Mouse (Mus musculus) cerebellum, adult 18-20 months (tissue): ENCODE measurements around the gene Angpt4.
A peak's percentile ranks its signal among the peaks of the same experiment; 100 is the strongest.

Experiments used
- DNase-seq, 2 experiments: peaks; one replicate each; pipeline ENCODE4 v3.0.0; 2021

Angpt4 gene

GRCm38 (mm10) chr2:151910919-151911500, at the start of gene Angpt4:
Gene Angpt4 (plus strand): TSS chr2:151911210.
- no peak for DNase-seq

DNA sequence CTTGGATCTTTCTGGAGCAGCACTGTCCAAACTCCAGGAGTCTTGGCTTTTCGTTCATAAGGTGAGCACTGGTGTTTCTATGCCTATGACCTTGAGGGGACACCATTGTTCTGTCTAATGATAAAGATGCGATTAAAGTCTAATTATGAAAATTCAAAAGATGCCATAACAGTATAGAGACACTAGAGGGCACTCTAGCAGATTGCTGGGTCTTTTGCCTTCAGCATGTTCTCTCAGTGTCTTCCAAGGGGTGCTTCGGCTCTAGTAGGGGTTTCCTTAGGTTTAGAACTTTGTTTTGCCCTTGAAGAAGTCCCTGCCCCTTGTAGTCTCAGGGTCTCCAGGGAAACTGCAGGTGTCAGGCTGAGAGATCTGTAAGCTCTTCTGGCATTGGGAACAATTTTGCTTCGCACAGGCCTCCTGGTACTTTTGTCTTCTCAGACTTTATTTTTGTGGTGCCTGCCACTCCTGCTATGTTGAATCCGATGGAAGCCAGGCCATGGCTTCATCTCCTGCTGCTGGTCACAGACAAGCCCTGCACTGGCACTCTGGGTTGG, 48.7 kb upstream of the Angpt4 start:
- no peak for DNase-seq

- DNase-seq, result no peak
Measured at GRCm38 (mm10) chr2:151864941-151865340, 46.1 kb upstream of the Angpt4 start.

GRCm38 (mm10) chr2:151866487-151866886, 44.5 kb upstream of the Angpt4 start:
- DNase-seq, result peak; percentile 43 to 48

DNA sequence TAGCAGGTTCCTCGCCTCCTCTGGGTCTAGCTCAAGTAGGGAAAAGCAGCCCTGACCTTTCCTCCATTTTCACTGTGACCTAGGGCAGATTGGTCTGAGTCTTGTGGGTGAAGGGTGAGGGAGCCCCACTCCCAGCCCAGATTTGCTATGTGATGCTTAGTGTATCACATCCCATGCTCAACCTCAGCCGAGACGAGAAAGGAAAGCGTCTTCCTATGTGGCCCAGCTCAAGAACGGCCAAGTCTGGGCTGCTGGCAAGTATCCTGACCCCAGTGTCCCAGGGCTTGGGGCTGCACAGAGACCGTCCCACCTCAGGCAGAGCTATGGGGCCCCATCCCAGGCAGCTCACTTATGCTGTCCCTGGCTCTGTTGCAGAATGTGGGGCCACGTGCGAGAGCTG, 42.8 kb upstream of the Angpt4 start:
- DNase-seq, result no peak

GRCm38 (mm10) chr2:151874551-151874950, 36.5 kb upstream of the Angpt4 start:
- peak; percentile 11 to 14 for DNase-seq

DNA sequence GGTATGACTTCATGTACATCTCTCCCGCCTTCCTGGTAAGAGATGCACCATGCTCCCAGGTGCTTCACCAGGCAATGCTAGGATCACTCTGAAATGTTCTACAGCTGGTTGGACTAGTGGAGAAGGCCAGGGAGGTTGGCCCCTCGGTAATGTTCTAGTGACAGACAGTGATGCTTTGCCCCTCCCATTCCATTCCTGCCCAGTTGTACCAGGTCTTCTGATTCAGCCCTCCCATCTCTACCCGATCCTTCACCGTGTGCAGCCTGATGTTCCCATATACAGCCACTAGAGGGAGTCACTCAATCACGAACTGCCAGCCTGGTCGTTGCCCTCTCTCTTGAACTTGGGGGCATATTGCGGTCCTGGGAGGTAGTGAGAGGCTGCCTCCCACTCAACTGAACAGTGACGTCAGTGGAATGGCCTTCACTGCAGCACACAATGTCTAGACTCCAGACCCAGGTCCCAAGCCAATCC, 35.0 kb upstream of the Angpt4 start:
- peak; percentile 42 to 59 for DNase-seq

GRCm38 (mm10) chr2:151878645-151879044, 32.4 kb upstream of the Angpt4 start:
- no peak for DNase-seq

DNA sequence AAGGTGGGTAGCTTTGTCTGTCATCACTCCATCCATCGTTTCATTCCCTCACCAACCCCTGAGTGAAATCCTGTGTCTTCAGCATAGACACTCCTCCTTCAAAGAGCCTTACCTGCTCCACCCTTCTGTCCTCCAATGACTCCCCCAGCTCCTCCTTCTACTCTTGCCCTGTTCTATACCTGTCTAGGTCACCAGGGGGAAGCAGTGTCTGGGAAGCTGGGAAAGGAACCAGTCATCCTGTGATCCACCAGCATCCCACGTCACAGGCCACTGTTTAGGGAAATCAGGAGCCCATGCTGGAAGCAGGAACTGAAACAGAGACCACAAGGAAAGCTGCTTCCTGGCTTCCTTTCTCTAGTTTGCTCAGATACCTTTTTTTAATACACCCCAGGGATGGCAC, 31.2 kb upstream of the Angpt4 start:
- DNase-seq, result no peak

DNA sequence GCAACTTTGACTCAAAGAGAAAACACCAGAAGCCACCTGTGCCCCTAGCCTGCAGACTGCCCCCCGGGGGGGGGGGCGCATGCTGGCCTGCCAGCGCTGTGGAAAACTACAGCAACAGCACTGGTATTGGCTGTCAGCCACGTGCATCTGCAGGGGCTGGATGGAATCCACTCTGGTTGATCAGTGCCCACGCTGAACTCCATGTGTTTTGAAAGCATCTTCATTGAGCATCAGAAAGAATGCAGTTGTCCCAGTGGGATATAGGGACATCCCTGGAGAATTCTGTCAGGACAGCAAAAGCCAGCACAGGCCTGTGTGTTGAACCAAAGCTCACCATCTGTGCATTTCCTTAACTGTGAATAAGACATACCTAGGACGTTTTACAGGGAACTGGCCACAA, 20.0 kb upstream of the Angpt4 start:
- no peak for DNase-seq

DNA sequence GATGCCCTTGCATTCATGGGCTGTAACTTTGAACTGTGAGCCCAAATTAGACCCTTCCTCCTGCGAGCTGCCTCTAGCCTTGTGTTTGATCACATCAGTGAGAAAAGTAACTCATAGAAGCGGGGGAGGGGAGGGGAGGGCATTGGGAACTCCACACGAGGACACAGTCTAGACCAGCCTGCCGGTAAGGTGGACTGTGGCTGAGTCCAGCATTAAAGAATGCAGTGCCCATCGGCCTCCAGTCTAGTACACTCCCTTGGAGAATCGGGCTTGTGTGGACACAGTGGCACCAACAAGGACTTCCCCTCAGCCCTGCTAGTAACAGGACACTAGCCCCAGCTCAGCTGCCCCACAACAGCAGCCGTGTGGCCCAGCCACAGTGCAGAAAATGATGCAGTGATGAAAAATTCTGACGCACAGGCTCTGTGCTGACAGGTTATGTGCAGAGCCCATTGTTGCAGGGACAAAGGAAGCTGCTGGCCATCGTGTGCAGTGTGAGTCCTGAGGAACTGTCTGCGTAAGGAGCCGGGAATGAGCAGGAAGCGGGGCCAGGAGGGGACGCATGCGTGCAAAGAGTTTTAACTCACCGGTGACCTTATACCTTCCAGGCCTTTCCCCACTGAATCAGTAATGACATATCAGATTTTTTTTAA, 17.8 kb upstream of the Angpt4 start:
- no peak for DNase-seq

GRCm38 (mm10) chr2:151894209-151894980, 16.6 kb upstream of the Angpt4 start:
- DNase-seq, result peak in 1 of 2 experiments; percentile 14

DNA sequence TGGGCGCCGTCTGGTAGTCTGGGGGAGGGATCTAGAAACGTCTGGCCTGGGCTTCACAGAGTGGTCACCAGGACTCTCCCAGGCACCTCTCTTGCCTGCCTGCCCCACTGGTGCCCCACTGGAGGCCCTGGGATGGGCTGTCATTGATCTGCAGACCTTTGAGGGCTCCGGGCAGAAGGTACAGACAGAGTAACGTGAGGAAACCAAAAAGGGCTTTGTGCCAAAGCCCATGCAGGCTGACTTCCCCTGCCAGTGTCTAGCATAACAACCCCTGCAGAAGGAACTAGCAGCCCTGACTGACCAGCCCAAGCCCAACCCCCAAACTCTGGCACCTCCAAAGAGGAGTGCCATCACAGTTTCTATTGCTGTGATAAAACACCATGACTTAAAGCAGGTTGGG, 15.1 kb upstream of the Angpt4 start:
- DNase-seq, result no peak

GRCm38 (mm10) chr2:151898106-151898505, 12.9 kb upstream of the Angpt4 start:
- no peak for DNase-seq

DNA sequence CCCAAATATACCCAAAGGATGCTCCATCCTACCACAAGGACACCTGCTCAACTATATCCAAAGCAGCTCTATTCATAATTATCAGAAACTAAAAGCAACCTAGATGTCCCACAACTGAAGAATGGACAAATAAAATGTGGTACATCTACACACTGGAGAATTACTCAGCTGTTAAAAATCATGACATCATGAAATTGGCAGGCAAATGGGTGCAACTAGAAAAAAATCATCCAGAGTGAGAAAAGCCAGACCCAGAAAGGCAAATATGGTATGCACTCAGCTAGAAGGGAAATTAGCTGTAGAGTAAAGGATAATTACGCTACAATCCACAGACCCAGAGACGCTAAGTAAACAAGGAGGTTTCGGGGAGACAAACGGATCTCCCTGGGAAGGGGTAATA, 10.2 kb upstream of the Angpt4 start:
- no peak for DNase-seq

DNA sequence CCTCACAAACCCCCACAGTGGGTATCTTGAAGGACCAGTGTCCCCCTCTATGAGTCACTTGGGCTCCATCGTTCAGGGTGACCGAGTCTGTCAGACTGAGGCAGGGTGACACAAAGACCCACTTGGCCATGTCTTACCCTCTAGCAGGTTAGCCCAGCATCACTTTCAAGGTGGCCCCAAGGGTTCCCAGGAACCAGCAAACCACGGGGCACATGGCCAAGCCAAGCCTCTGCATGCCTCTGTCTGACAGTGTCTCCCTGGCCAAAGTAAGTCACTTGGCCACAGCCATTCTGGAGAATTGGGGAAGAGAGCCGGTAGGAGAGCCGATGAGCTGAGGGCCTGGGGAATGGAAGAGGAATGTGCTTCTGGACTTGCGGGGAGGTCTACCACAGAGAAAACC, 7.7 kb upstream of the Angpt4 start:
- DNase-seq, result no peak

- DNase-seq, result no peak
Measured at GRCm38 (mm10) chr2:151903933-151904332, 7.1 kb upstream of the Angpt4 start.

- DNase-seq, result no peak
Measured at GRCm38 (mm10) chr2:151904636-151905035, 6.4 kb upstream of the Angpt4 start.

GRCm38 (mm10) chr2:151907020-151907419, 4.0 kb upstream of the Angpt4 start:
- no peak for DNase-seq

- no peak for DNase-seq
Measured at GRCm38 (mm10) chr2:151909386-151909785, 1.6 kb upstream of the Angpt4 start.

DNA sequence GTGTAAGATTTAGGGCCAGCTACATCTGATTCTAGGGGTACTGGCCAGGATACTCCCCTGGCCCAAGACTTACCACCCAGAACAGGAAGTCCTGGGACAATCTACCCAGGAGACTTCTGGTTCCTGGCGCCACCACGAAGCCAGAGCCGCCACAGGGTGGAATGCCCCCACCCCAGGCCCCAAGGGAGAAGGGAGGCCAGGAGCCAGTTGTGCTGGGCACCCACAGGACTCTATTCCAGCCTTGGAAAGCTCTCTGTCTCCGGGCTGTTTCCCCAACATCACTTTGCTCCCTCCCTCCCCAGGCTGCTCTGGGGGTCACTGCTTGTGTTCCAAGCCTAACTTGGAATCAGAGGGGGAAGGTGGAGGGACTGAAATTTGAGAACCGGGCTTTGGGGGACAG, 512 bp upstream of the Angpt4 start:
- DNase-seq, result no peak

DNA sequence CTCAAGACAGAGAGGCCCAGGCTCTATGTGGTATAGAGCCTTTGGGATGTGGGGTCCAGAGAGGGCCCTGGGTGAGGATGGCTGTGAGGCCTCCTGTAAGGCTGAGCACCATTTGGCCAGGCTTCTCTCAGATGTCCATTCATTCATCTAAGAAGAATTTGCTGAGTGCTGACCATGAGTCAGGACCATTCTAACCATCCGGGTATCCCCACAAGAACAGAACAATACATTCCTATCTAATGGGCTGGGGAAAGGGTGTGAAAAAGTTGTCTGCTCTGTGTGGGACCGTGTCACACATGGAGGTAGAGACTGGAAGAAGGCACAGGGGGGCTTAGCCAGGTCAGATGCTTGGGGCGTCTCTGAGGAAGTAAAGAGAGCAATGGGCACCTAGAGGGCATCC, 741 bp downstream of the Angpt4 start:
- DNase-seq, result no peak

- no peak for DNase-seq
Measured at GRCm38 (mm10) chr2:151914120-151914519, 3.1 kb downstream of the Angpt4 start.

GRCm38 (mm10) chr2:151915111-151915510, 4.1 kb downstream of the Angpt4 start:
- no peak for DNase-seq
